Mouse (Mus musculus): ENCODE results near the gene Tnni2. TPM values are rescaled to one million over a fixed set of nuclear protein-coding genes. Genes with fewer than 3 reads are reported as not detected.

Tnni2 gene
- total RNA-seq, 2 experiments from 2014 or later: not detected

- no peak for DNase-seq
Measured at GRCm38 (mm10) chr7:142461446-142461845, 19.8 kb downstream of the Tnni2 start.

- no peak for DNase-seq
Measured at GRCm38 (mm10) chr7:142462190-142462589, 20.6 kb downstream of the Tnni2 start.

- DNase-seq: no peak
Measured at GRCm38 (mm10) chr7:142462594-142463078, 21.0 kb downstream of the Tnni2 start.

- no peak for DNase-seq
Measured at GRCm38 (mm10) chr7:142470171-142470691, 28.6 kb downstream of the Tnni2 start.

- no peak for DNase-seq
Measured at GRCm38 (mm10) chr7:142470808-142471413, 29.3 kb downstream of the Tnni2 start.

GRCm38 (mm10) chr7:142471414-142471861, 29.8 kb downstream of the Tnni2 start:
- no peak for DNase-seq

GRCm38 (mm10) chr7:142471884-142472570, 30.4 kb downstream of the Tnni2 start:
- no peak for DNase-seq

- DNase-seq: no peak
Measured at GRCm38 (mm10) chr7:142472936-142473335, 31.3 kb downstream of the Tnni2 start.

GRCm38 (mm10) chr7:142473476-142473875, 31.9 kb downstream of the Tnni2 start:
- no peak for DNase-seq

GRCm38 (mm10) chr7:142474799-142475198, 33.2 kb downstream of the Tnni2 start:
- no peak for DNase-seq

GRCm38 (mm10) chr7:142475641-142476040, 34.0 kb downstream of the Tnni2 start:
- DNase-seq: no peak

GRCm38 (mm10) chr7:142476271-142476670, 34.7 kb downstream of the Tnni2 start:
- DNase-seq: no peak

GRCm38 (mm10) chr7:142476795-142477452, 35.3 kb downstream of the Tnni2 start:
- no peak for DNase-seq

GRCm38 (mm10) chr7:142478001-142478400, 36.4 kb downstream of the Tnni2 start:
- no peak for DNase-seq

GRCm38 (mm10) chr7:142478574-142478973, 37.0 kb downstream of the Tnni2 start:
- DNase-seq: no peak

- DNase-seq: no peak
Measured at GRCm38 (mm10) chr7:142479307-142479706, 37.7 kb downstream of the Tnni2 start.

GRCm38 (mm10) chr7:142479886-142480285, 38.3 kb downstream of the Tnni2 start:
- no peak for DNase-seq

GRCm38 (mm10) chr7:142480661-142481060, 39.1 kb downstream of the Tnni2 start:
- DNase-seq: no peak

GRCm38 (mm10) chr7:142481186-142481567, 39.6 kb downstream of the Tnni2 start:
- peak; percentile 26 to 40 for DNase-seq

- DNase-seq: no peak
Measured at GRCm38 (mm10) chr7:142481568-142482255, 40.1 kb downstream of the Tnni2 start.

GRCm38 (mm10) chr7:142482256-142482609, 40.6 kb downstream of the Tnni2 start:
- DNase-seq: no peak

- no peak for DNase-seq
Measured at GRCm38 (mm10) chr7:142483136-142483535, 41.5 kb downstream of the Tnni2 start.

- no peak for DNase-seq
Measured at GRCm38 (mm10) chr7:142484780-142485179, 43.2 kb downstream of the Tnni2 start.
